Comparison of ENCODE assay signal across 19 mouse cellular contexts in genomic region chr1:75010203-75010602, GRCm38 (mm10). TPM values are rescaled to one million over a fixed set of nuclear protein-coding genes. Genes with fewer than 3 reads are reported as not detected.
"Had no signal": no experiment of that assay in that cellular context is flagged by ENCODE, and none has a peak within 500 bp of the region (broad histone marks: within the 10 kb centered on the region; RNA-seq: fewer than 3 reads in every experiment).

No protein-coding gene starts in this region.

- H3K9ac ChIP-seq: hindbrain, embryonic 14.5 days; limb, embryonic 13.5 days; liver, embryonic 14.5 days; lung, embryonic 14.5 days; midbrain, embryonic 12.5 days; midbrain, embryonic 15.5 days; neural tube, embryonic 13.5 days had no signal

- H3K4me2 ChIP-seq: hindbrain, embryonic 14.5 days; limb, embryonic 13.5 days; lung, embryonic 14.5 days; midbrain, embryonic 12.5 days; midbrain, embryonic 15.5 days; neural tube, embryonic 13.5 days had no signal

- H3K27ac ChIP-seq: hindbrain, embryonic 14.5 days; hindbrain, postnatal 0 days; kidney, postnatal 0 days; limb, embryonic 10.5 days; limb, embryonic 13.5 days; liver, embryonic 14.5 days; macrophage; midbrain, embryonic 12.5 days; midbrain, embryonic 15.5 days; neural tube, embryonic 13.5 days had no signal

- H3K36me3 ChIP-seq: limb, embryonic 10.5 days; limb, embryonic 13.5 days; midbrain, embryonic 12.5 days; midbrain, embryonic 15.5 days; neural tube, embryonic 13.5 days had no signal

- H3K4me3 ChIP-seq: limb, embryonic 10.5 days; limb, embryonic 13.5 days; midbrain, embryonic 12.5 days; midbrain, embryonic 15.5 days; neural tube, embryonic 13.5 days had no signal

- H3K4me1 ChIP-seq: midbrain, embryonic 12.5 days; midbrain, embryonic 15.5 days; neural tube, embryonic 13.5 days had no signal

- DNase-seq: kidney, adult 8-10 months; kidney, postnatal 4 days; lung, embryonic 14.5 days; retina, postnatal 1 day; right cerebral cortex, postnatal 25 days; thymus, adult 2 months; thymus, postnatal 14 days had no signal

- ATAC-seq: hindbrain, postnatal 0 days; inflammation-experienced regulatory T-cells, adult 6 months; lung, postnatal 0 days; midbrain, embryonic 15.5 days had no signal

- H3K9me3 ChIP-seq: limb, embryonic 10.5 days; limb, embryonic 13.5 days; midbrain, embryonic 12.5 days; midbrain, embryonic 15.5 days; neural tube, embryonic 13.5 days had no signal

- H3K27me3 ChIP-seq: midbrain, embryonic 15.5 days; neural tube, embryonic 13.5 days had no signal

RNA-seq across cellular contexts. Expression of gene Ihh, which starts 58.7 kb away (rescaled TPM):
- polyA plus RNA-seq: inflammation-experienced regulatory T-cells, adult 6 months had no signal
